Mouse (Mus musculus): ENCODE measurements around the gene Mgat5. TPM values are rescaled to one million over a fixed set of nuclear protein-coding genes. Genes with fewer than 3 reads are reported as not detected.

Gene Mgat5
- polyA plus RNA-seq, 1 experiment from 2014 or later: 5.9 TPM

GRCm38 (mm10) chr1:127511362-127511761 lies 306.5 kb downstream of the Mgat5 start:
- 81% methylated on average over 6 of the region's 6 CpGs for WGBS
- Histone ChIP-seq H3K27me3 (replicated peaks) (no peaks in the 10 kb centered on the region), H3K36me3 (no peaks in the 10 kb centered on the region), H3K4me2 (replicated peaks) (no peak overlapping the region), H3K9ac (no peak overlapping the region), H3K4me1 (replicated peaks) (no peaks in the 10 kb centered on the region), H3K9me3 (no peaks in the 10 kb centered on the region), H3K27ac (no peak overlapping the region), H3K4me3 (replicated peaks) (no peak overlapping the region)
- ATAC-seq: no peak

- Histone ChIP-seq H3K9ac (no peak overlapping the region), H3K4me2 (replicated peaks) (no peak overlapping the region), H3K27ac (no peak overlapping the region), H3K4me1 (replicated peaks) (no peaks in the 10 kb centered on the region), H3K4me3 (replicated peaks) (no peak overlapping the region), H3K27me3 (replicated peaks) (no peaks in the 10 kb centered on the region), H3K9me3 (no peaks in the 10 kb centered on the region), H3K36me3 (no peaks in the 10 kb centered on the region)
- 77% methylated on average over 6 of the region's 6 CpGs for WGBS
- ATAC-seq: no peak
Measured at GRCm38 (mm10) chr1:127512709-127513108, 307.9 kb downstream of the Mgat5 start.

- WGBS: 82% methylated on average over 8 of the region's 8 CpGs
- Histone ChIP-seq H3K9me3 (no peaks in the 10 kb centered on the region), H3K4me3 (replicated peaks) (no peak overlapping the region), H3K9ac (no peak overlapping the region), H3K4me2 (replicated peaks) (no peak overlapping the region), H3K27me3 (replicated peaks) (no peaks in the 10 kb centered on the region), H3K4me1 (replicated peaks) (no peaks in the 10 kb centered on the region), H3K36me3 (no peaks in the 10 kb centered on the region), H3K27ac (no peak overlapping the region)
- ATAC-seq: no peak
Measured at GRCm38 (mm10) chr1:127513140-127513539, 308.3 kb downstream of the Mgat5 start.

- H3K27me3 ChIP-seq (replicated peaks): no peaks in the 10 kb centered on the region
- H3K4me1 ChIP-seq (replicated peaks): no peaks in the 10 kb centered on the region
- H3K27ac ChIP-seq: no peak overlapping the region
- H3K4me3 ChIP-seq (replicated peaks): no peak overlapping the region
- no peaks in the 10 kb centered on the region for H3K36me3 ChIP-seq
- no peak for ATAC-seq
- no peak overlapping the region for H3K4me2 ChIP-seq (replicated peaks)
- no peak overlapping the region for H3K9ac ChIP-seq
- 82% methylated on average over 3 of the region's 3 CpGs for WGBS
- H3K9me3 ChIP-seq: no peaks in the 10 kb centered on the region
Measured at GRCm38 (mm10) chr1:127513664-127514063, 308.8 kb downstream of the Mgat5 start.

- Histone ChIP-seq H3K4me1 (replicated peaks) (no peaks in the 10 kb centered on the region), H3K9me3 (no peaks in the 10 kb centered on the region), H3K9ac (no peak overlapping the region), H3K4me2 (replicated peaks) (no peak overlapping the region), H3K36me3 (no peaks in the 10 kb centered on the region), H3K27ac (no peak overlapping the region), H3K4me3 (replicated peaks) (no peak overlapping the region), H3K27me3 (replicated peaks) (no peaks in the 10 kb centered on the region)
- WGBS: 79% methylated on average over 3 of the region's 3 CpGs
- no peak for ATAC-seq
Measured at GRCm38 (mm10) chr1:127514479-127514878, 309.7 kb downstream of the Mgat5 start.

- H3K9ac ChIP-seq: no peak overlapping the region
- WGBS: 96% methylated on average over 10 of the region's 10 CpGs
- ATAC-seq: no peak
Measured at GRCm38 (mm10) chr1:127514888-127515287, 310.1 kb downstream of the Mgat5 start.

GRCm38 (mm10) chr1:127523364-127523763 lies 318.5 kb downstream of the Mgat5 start:
- ATAC-seq: no peak
- no peak overlapping the region for H3K4me2 ChIP-seq (replicated peaks)
- WGBS: 77% methylated on average over 8 of the region's 8 CpGs
- H3K27ac ChIP-seq: no peak overlapping the region
- H3K4me3 ChIP-seq (replicated peaks): no peak overlapping the region
- no peaks in the 10 kb centered on the region for H3K9me3 ChIP-seq
- H3K4me1 ChIP-seq (replicated peaks): no peaks in the 10 kb centered on the region
- no peaks in the 10 kb centered on the region for H3K36me3 ChIP-seq
- H3K27me3 ChIP-seq (replicated peaks): no peaks in the 10 kb centered on the region
- no peak overlapping the region for H3K9ac ChIP-seq

More at GRCm38 (mm10) chr1:127514888-127515287, 310.1 kb downstream of the Mgat5 start:
- Histone ChIP-seq H3K9me3 (no peaks in the 10 kb centered on the region), H3K36me3 (no peaks in the 10 kb centered on the region), H3K4me1 (replicated peaks) (no peaks in the 10 kb centered on the region), H3K27ac (no peak overlapping the region), H3K4me2 (replicated peaks) (no peak overlapping the region), H3K4me3 (replicated peaks) (no peak overlapping the region), H3K27me3 (replicated peaks) (no peaks in the 10 kb centered on the region)

GRCm38 (mm10) chr1:127530849-127531580 lies 326.2 kb downstream of the Mgat5 start:
- no peak overlapping the region for H3K9ac ChIP-seq
- H3K4me1 ChIP-seq (replicated peaks): no peaks in the 10 kb centered on the region
- peak overlapping the region; percentile 4; the same call in 1 of the 2 replicates for H3K4me2 ChIP-seq (replicated peaks)
- WGBS: 24% methylated on average over 14 of the region's 14 CpGs
- no peak overlapping the region for H3K27ac ChIP-seq
- H3K9me3 ChIP-seq: no peaks in the 10 kb centered on the region
- peak; percentile 59 for ATAC-seq
- H3K27me3 ChIP-seq (replicated peaks): no peaks in the 10 kb centered on the region
- no peaks in the 10 kb centered on the region for H3K36me3 ChIP-seq
- no peak overlapping the region for H3K4me3 ChIP-seq (replicated peaks)

GRCm38 (mm10) chr1:127531723-127532122 lies 326.9 kb downstream of the Mgat5 start:
- H3K4me1 ChIP-seq (replicated peaks): no peaks in the 10 kb centered on the region
- no peaks in the 10 kb centered on the region for H3K9me3 ChIP-seq
- H3K4me2 ChIP-seq (replicated peaks): no peak overlapping the region
- H3K4me3 ChIP-seq (replicated peaks): no peak overlapping the region
- H3K27me3 ChIP-seq (replicated peaks): no peaks in the 10 kb centered on the region
- 61% methylated on average over 5 of the region's 5 CpGs for WGBS
- no peaks in the 10 kb centered on the region for H3K36me3 ChIP-seq
- no peak overlapping the region for H3K9ac ChIP-seq
- H3K27ac ChIP-seq: no peak overlapping the region
- no peak for ATAC-seq

GRCm38 (mm10) chr1:127536448-127536847 lies 331.6 kb downstream of the Mgat5 start:
- ATAC-seq: peak; percentile 31; the same call in 1 of the 2 replicates
- no peak overlapping the region for H3K4me3 ChIP-seq (replicated peaks)
- no peak overlapping the region for H3K9ac ChIP-seq
- no peak overlapping the region for H3K4me2 ChIP-seq (replicated peaks)
- 44% methylated on average over 5 of the region's 5 CpGs for WGBS
- H3K27ac ChIP-seq: no peak overlapping the region
- H3K9me3 ChIP-seq: no peaks in the 10 kb centered on the region
- no peaks in the 10 kb centered on the region for H3K36me3 ChIP-seq
- H3K27me3 ChIP-seq (replicated peaks): no peaks in the 10 kb centered on the region
- H3K4me1 ChIP-seq (replicated peaks): peaks cover 6% of the 10 kb centered on the region; the same call in 1 of the 2 replicates

GRCm38 (mm10) chr1:127537204-127538038 lies 332.6 kb downstream of the Mgat5 start:
- Histone ChIP-seq H3K4me1 (replicated peaks) (peaks cover 6% of the 10 kb centered on the region; the same call in 1 of the 2 replicates), H3K36me3 (no peaks in the 10 kb centered on the region), H3K27me3 (replicated peaks) (no peaks in the 10 kb centered on the region), H3K9ac (no peak overlapping the region), H3K4me2 (replicated peaks) (peak overlapping the region; percentile 46; the same call in 1 of the 2 replicates), H3K9me3 (no peaks in the 10 kb centered on the region), H3K4me3 (replicated peaks) (no peak overlapping the region), H3K27ac (no peak overlapping the region)
- ATAC-seq: no peak
- 22% methylated on average over 17 of the region's 17 CpGs for WGBS

Data from intestine, embryonic 15.5 days (tissue).